Mouse (Mus musculus): ENCODE measurements around the gene Vmn2r39.
"Not testable (repeated sequence)": the region's sequence is repeated elsewhere in the genome, so short reads cannot be mapped to it uniquely, and the experiment has no call there.

Vmn2r39 gene

GRCm38 (mm10) chr7:9030698-9031097, at the start of gene Vmn2r39:
Vmn2r39 (minus strand) TSS chr7:9030798.
- not testable (repeated sequence) for DNase-seq (ENCODE audit: low spot score)

- not testable (repeated sequence) for DNase-seq (ENCODE audit: low spot score)
Observed at GRCm38 (mm10) chr7:9065353-9065752, 34.8 kb upstream of the Vmn2r39 start.

Measured in ovary, postnatal 10 days (tissue).